Mouse (Mus musculus): ENCODE measurements around the gene Scnn1a.

DNA sequence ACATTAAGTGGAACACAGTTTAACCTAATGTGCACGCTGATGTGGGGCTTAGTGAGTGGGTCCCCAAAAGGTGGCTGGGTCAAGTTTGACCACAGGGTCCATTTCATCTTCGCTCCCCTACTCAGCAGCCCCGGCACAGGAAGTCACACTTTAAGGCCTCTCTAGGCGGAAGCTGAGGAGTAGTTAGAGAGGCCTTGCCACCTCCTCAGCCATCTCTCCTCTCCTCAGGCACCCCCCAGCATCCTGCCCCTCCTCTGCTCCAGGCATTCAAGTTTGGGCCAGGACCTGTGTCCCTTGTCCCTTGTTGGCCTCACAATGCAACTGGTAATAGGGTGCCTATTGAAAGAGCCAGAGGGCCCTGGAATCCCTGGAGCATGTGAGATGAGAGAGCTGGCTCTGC is 33.2 kb downstream of the Scnn1a start:
- no peak for TF ChIP-seq CTCF (IDR thresholded peaks at IDR 0.05; ENCODE audit: extremely low read depth, insufficient read length, insufficient replicate concordance, low read depth, low read length)
- TF ChIP-seq POLR2A (IDR thresholded peaks at IDR 0.05; ENCODE audit: low read depth, low read length): no peak

All from small intestine, adult 2 months (tissue).